Mouse (Mus musculus) liver, adult 2 months (tissue): ENCODE measurements around the gene Tnfaip8l3.

Experiments
- CTCF ChIP-seq: fragments of 200-500 bp; IDR thresholded peaks from 2 replicates; pipeline ENCODE4 v1.5.1; 2011; ENCODE audit warnings: low read depth, low read length, control low read depth
- POLR2A ChIP-seq: fragments of 200-500 bp; IDR thresholded peaks from 2 replicates; pipeline ENCODE4 v1.6.1; 2011; ENCODE audit warnings: low read length, control low read depth; ENCODE audit not compliant: insufficient read depth; ENCODE audit errors: extremely low read depth

- TF ChIP-seq POLR2A (no peak), CTCF (no peak)
Measured at GRCm38 (mm10) chr9:54098636-54099035, 30.4 kb upstream of the Tnfaip8l3 start.
